Mouse (Mus musculus) liver, embryonic 14.5 days (tissue): Measurements from ENCODE around the gene Aurkb.

Experiments used
- CTCF ChIP-seq: IDR thresholded peaks from 2 replicates; pipeline ENCODE4 v1.5.1; 2016; ENCODE audit warnings: antibody characterized with exemption, low read depth, control low read depth
- EP300 ChIP-seq: IDR thresholded peaks from 2 replicates; pipeline ENCODE4 v1.6.1; 2016; ENCODE audit warnings: antibody characterized with exemption, low read depth

DNA sequence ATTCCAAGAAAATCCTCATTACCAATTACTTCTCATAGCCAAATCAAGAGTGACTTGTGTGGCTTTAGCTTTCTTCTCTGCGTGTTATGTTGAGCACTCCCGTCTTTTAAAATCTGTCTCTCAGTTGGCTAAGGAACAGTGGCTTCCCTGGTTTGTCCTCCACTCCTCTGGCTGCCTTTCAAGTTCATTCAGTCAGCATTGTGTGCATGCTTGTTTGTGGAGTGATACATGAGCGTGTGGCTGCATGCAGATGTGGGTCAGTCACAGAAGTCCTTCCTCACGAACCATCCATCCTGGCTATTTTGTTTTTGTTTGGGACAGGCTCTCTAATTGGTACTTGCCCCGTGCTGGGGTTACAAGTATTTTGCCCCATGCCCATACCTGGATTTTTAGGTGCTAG is 31.1 kb downstream of the Aurkb start:
- no peak for TF ChIP-seq CTCF
- no peak for TF ChIP-seq EP300
